Mouse (Mus musculus): ENCODE measurements around the gene Creb3l2.

GRCm38 (mm10) chr6:37325906-37326602, 115.9 kb downstream of the Creb3l2 start:
- TF ChIP-seq CTCF (IDR thresholded peaks at IDR 0.05; ENCODE audit: extremely low read depth, insufficient read depth, low read length) (no peak), POLR2A (IDR thresholded peaks at IDR 0.05; ENCODE audit: extremely low read depth, insufficient read depth, low read length) (no peak)
